Mouse (Mus musculus) MEL (cell line): Measurements from ENCODE around the gene Sertad1. TPM values are rescaled to one million over a fixed set of nuclear protein-coding genes. Genes with fewer than 3 reads are reported as not detected.

Experiments
- DNase-seq: peaks from one replicate; pipeline ENCODE4 v3.0.0; 2011; ENCODE audit warnings: low read depth, low spot score
- H3K27ac ChIP-seq: 2 replicates; pipeline ENCODE4 v1.5.1; 2012; ENCODE audit warnings: low read depth, mild to moderate bottlenecking, control low read depth, low read length, moderate library complexity; ENCODE audit not compliant: control insufficient read depth
- H3K27me3 ChIP-seq, 2 experiments: fragments of 150-350 bp in 1 of 2; sonication (generic) in 1 of 2; 2 replicates each; pipeline ENCODE4 v1.6.1; 2012; ENCODE audit warnings: low read length in 2 of 2, mild to moderate bottlenecking in 2 of 2, improper control_type of control experiment in 1 of 2, moderate library complexity in 1 of 2; ENCODE audit not compliant: insufficient read depth in 2 of 2, control insufficient read depth in 1 of 2
- H3K36me3 ChIP-seq, 2 experiments: 2 replicates each; pipeline ENCODE4 v1.6.1; 2012 to 2014; ENCODE audit warnings: low read length in 2 of 2, improper control_type of control experiment in 1 of 2, inconsistent platforms in 1 of 2, mild to moderate bottlenecking in 1 of 2; ENCODE audit not compliant: insufficient read depth in 2 of 2, control insufficient read depth in 1 of 2
- H3K4me1 ChIP-seq, 2 experiments: fragments of 150-350 bp in 1 of 2; sonication (generic) in 1 of 2; 2 replicates each; pipeline ENCODE4 v1.6.1; 2012; ENCODE audit warnings: low read length in 2 of 2, improper control_type of control experiment in 1 of 2, mild to moderate bottlenecking in 1 of 2; ENCODE audit not compliant: insufficient read depth in 2 of 2, control insufficient read depth in 1 of 2
- H3K4me3 ChIP-seq, 2 experiments: fragments of 150-350 bp in 1 of 2; sonication (generic) in 1 of 2; 2 replicates each; pipeline ENCODE4 v1.5.1; 2012; ENCODE audit warnings: low read depth in 2 of 2, low read length in 2 of 2, mild to moderate bottlenecking in 2 of 2, moderate library complexity in 2 of 2, control low read depth in 1 of 2, improper control_type of control experiment in 1 of 2; ENCODE audit not compliant: control insufficient read depth in 1 of 2, insufficient read depth in 1 of 2
- H3K79me2 ChIP-seq: 2 replicates; pipeline ENCODE4 v1.6.1; 2012; ENCODE audit warnings: mild to moderate bottlenecking, low read length, moderate library complexity; ENCODE audit not compliant: control insufficient read depth, poor library complexity, insufficient read depth
- H3K9ac ChIP-seq: 2 replicates; pipeline ENCODE4 v1.6.1; 2012; ENCODE audit warnings: low read depth, mild to moderate bottlenecking, control low read depth, low read length, moderate library complexity; ENCODE audit not compliant: control insufficient read depth, poor library complexity, severe bottlenecking
- H3K9me3 ChIP-seq: fragments of 150-350 bp; sonication (generic); replicated peaks from 2 replicates; pipeline ENCODE4 v1.6.1; 2012; ENCODE audit warnings: mild to moderate bottlenecking, low read length, improper control_type of control experiment, moderate library complexity; ENCODE audit not compliant: insufficient read depth
- BHLHE40 ChIP-seq: IDR thresholded peaks from 2 replicates; pipeline ENCODE4 v1.6.1; 2012; ENCODE audit warnings: low read depth, mild to moderate bottlenecking, inconsistent platforms, low read length, improper control_type of control experiment, borderline replicate concordance
- CHD1 ChIP-seq: IDR thresholded peaks from 2 replicates; pipeline ENCODE4 v1.6.1; 2012; ENCODE audit warnings: low read depth, mild to moderate bottlenecking, inconsistent platforms, low read length, improper control_type of control experiment
- CHD2 ChIP-seq: IDR thresholded peaks from 2 replicates; pipeline ENCODE4 v1.6.1; 2011; ENCODE audit warnings: low read length, improper control_type of control experiment
- E2F4 ChIP-seq: IDR thresholded peaks from 2 replicates; pipeline ENCODE4 v1.6.1; 2011; ENCODE audit warnings: low read depth, low read length, improper control_type of control experiment, borderline replicate concordance
- ELF1 ChIP-seq: IDR thresholded peaks from 2 replicates; pipeline ENCODE4 v1.6.1; 2014; ENCODE audit warnings: low read depth, mild to moderate bottlenecking, inconsistent platforms, low read length, improper control_type of control experiment, moderate library complexity
- EP300 ChIP-seq, 2 experiments: IDR thresholded peaks; 2 replicates each; pipeline ENCODE4 v1.6.1; 2011; ENCODE audit warnings: improper control_type of control experiment in 2 of 2, low read length in 2 of 2, low read depth in 1 of 2, mild to moderate bottlenecking in 1 of 2
- HCFC1 ChIP-seq: IDR thresholded peaks from 2 replicates; pipeline ENCODE4 v1.6.1; 2012; ENCODE audit warnings: low read depth, mild to moderate bottlenecking, inconsistent platforms, low read length, improper control_type of control experiment, moderate library complexity
- JUND ChIP-seq: IDR thresholded peaks from 2 replicates; pipeline ENCODE4 v1.6.1; 2011; ENCODE audit warnings: low read depth, mild to moderate bottlenecking, improper control_type of control experiment, low read length
- MAFK ChIP-seq: IDR thresholded peaks from 2 replicates; pipeline ENCODE4 v1.6.1; 2011; ENCODE audit warnings: low read depth, mild to moderate bottlenecking, low read length, improper control_type of control experiment, borderline replicate concordance
- MAZ ChIP-seq: IDR thresholded peaks from 2 replicates; pipeline ENCODE4 v1.6.1; 2012; ENCODE audit warnings: low read depth, mild to moderate bottlenecking, inconsistent platforms, low read length, improper control_type of control experiment
- MYB ChIP-seq: IDR thresholded peaks from 2 replicates; pipeline ENCODE4 v1.6.1; 2011; ENCODE audit warnings: mild to moderate bottlenecking, low read depth, low read length, improper control_type of control experiment
- NELFE ChIP-seq: IDR thresholded peaks from 2 replicates; pipeline ENCODE4 v1.6.1; 2011; ENCODE audit warnings: low read depth, low read length, improper control_type of control experiment
- POLR2A ChIP-seq, 2 experiments: IDR thresholded peaks; 2 replicates each; pipeline ENCODE4 v1.6.1; 2011 to 2012; ENCODE audit warnings: low read length in 2 of 2, mild to moderate bottlenecking in 2 of 2, control low read depth in 1 of 2, improper control_type of control experiment in 1 of 2, low read depth in 1 of 2, moderate library complexity in 1 of 2; ENCODE audit not compliant: control insufficient read depth in 1 of 2, insufficient read depth in 1 of 2, poor library complexity in 1 of 2
- POLR2AphosphoS2 ChIP-seq: IDR thresholded peaks from 2 replicates; pipeline ENCODE4 v1.6.1; 2011; ENCODE audit warnings: low read length, improper control_type of control experiment
- POLR2AphosphoS5 ChIP-seq: IDR thresholded peaks from 2 replicates; pipeline ENCODE4 v1.6.1; 2012; ENCODE audit warnings: low read depth, borderline replicate concordance, mild to moderate bottlenecking, inconsistent platforms, low read length, moderate library complexity, mixed read lengths
- RAD21 ChIP-seq: IDR thresholded peaks from 2 replicates; pipeline ENCODE4 v1.6.1; 2011; ENCODE audit warnings: mild to moderate bottlenecking, low read depth, low read length, improper control_type of control experiment
- RCOR1 ChIP-seq: IDR thresholded peaks from 2 replicates; pipeline ENCODE4 v1.6.1; 2012; ENCODE audit warnings: low read depth, mild to moderate bottlenecking, inconsistent platforms, low read length, improper control_type of control experiment
- SMC3 ChIP-seq: IDR thresholded peaks from 2 replicates; pipeline ENCODE4 v1.6.1; 2011; ENCODE audit warnings: low read depth, low read length, improper control_type of control experiment
- TAL1 ChIP-seq: IDR thresholded peaks from 2 replicates; pipeline ENCODE4 v1.6.1; 2012; ENCODE audit warnings: mild to moderate bottlenecking, inconsistent platforms, low read length, moderate library complexity, mixed read lengths
- TBP ChIP-seq: IDR thresholded peaks from 2 replicates; pipeline ENCODE4 v1.8.0; 2011; ENCODE audit warnings: low read depth, low read length, improper control_type of control experiment
- UBTF ChIP-seq: IDR thresholded peaks from 2 replicates; pipeline ENCODE4 v1.6.1; 2012; ENCODE audit warnings: low read depth, mild to moderate bottlenecking, inconsistent platforms, low read length, improper control_type of control experiment, moderate library complexity, borderline replicate concordance; ENCODE audit not compliant: insufficient read depth
- USF2 ChIP-seq, 2 experiments: IDR thresholded peaks; 2 replicates each; pipeline ENCODE4 v1.6.1; 2011 to 2012; ENCODE audit warnings: improper control_type of control experiment in 2 of 2, low read length in 2 of 2, borderline replicate concordance in 1 of 2, inconsistent platforms in 1 of 2, low read depth in 1 of 2, mild to moderate bottlenecking in 1 of 2; ENCODE audit not compliant: insufficient read depth in 1 of 2
- ZNF384 ChIP-seq: IDR thresholded peaks from 2 replicates; pipeline ENCODE4 v1.6.1; 2012; ENCODE audit warnings: low read depth, mild to moderate bottlenecking, inconsistent platforms, low read length, improper control_type of control experiment
- polyA plus RNA-seq, 2 experiments: library from polyadenylated mRNA; stranded (reverse) in 1 of 2; unstranded in 1 of 2; fragments of >175 nt in 1 of 2; fragments of >200 nt in 1 of 2; gene quantifications; 2 replicates each; pipeline versions ENCODE4 v1.2.1 to v1.2.4; 2012; ENCODE audit warnings: low replicate concordance in 2 of 2, low read depth in 1 of 2; ENCODE audit not compliant: insufficient read length in 2 of 2, insufficient read depth in 1 of 2, missing spikeins in 1 of 2
- total RNA-seq: library from RNA; depleted of rRNA; stranded (reverse); fragments of 300-350 nt; gene quantifications from 2 replicates; pipeline ENCODE4 v1.2.3, GENCODE M21; 2012

The Sertad1 gene
- total and polyA plus RNA-seq, 3 experiments: 9.9 to 10.6 TPM; not detected in 1

DNA sequence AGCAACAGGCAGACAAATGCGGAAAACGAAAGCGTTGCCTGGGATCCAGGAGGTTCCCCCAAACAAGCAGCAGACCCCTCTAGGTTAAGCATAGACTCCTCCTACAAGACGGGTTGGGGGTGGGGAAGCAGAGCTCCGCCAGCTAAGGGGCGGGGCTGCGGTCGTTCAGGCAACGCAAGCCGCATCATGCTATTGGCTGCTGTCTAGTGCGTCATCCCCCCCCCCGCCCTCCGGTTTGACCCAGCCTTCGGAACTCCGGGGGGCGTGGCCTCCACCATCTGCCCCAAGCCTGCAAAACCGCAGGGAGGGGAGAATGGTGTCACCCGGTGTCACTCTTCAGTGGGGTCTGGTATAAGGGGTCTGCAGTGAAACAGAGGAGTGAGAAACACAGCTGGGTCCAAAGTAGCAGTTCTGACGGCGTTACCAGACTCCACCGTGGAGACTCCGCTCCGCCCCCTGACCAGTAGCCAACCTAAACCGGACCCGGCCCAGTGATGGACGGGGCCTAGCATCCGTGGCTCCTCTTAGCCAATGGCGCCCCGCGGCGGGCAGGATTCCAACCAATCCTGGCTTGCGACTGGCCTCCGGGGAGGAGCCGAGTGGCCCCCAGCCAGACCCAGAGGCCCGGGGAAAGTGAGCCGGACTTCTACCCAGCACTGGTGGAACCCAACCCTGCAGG lies 13.4 kb upstream of the Sertad1 start, which contains the start of gene Sertad3 (continued):
- TF ChIP-seq HCFC1 (peak; percentile 67), BHLHE40 (no peak), SMC3 (no peak), USF2 (IDR thresholded peaks at IDR 0.05; ENCODE audit: borderline replicate concordance in 1 of 2, insufficient read depth in 1 of 2, low read depth in 1 of 2, low read length in 2 of 2) (no peak), E2F4 (peak; percentile 35; the same call in 1 of the 2 replicates), TBP (peak; percentile 70), ELF1 (0 out of 2 replicates have a peak, but pooled peaks have one; percentile 32), RCOR1 (no peak), RAD21 (no peak), TAL1 (no peak), ZNF384 (no peak), MYB (no peak), MAZ (peak; percentile 63; the same call in 1 of the 2 replicates), MAFK (no peak), EP300 (IDR thresholded peaks at IDR 0.05; ENCODE audit: low read depth in 1 of 2, low read length in 2 of 2) (peak in 1 of 2 experiments; percentile 20; a peak in 1 of 4 replicates), CHD2 (peak; percentile 52), POLR2AphosphoS2 (no peak), UBTF (no peak)

DNA sequence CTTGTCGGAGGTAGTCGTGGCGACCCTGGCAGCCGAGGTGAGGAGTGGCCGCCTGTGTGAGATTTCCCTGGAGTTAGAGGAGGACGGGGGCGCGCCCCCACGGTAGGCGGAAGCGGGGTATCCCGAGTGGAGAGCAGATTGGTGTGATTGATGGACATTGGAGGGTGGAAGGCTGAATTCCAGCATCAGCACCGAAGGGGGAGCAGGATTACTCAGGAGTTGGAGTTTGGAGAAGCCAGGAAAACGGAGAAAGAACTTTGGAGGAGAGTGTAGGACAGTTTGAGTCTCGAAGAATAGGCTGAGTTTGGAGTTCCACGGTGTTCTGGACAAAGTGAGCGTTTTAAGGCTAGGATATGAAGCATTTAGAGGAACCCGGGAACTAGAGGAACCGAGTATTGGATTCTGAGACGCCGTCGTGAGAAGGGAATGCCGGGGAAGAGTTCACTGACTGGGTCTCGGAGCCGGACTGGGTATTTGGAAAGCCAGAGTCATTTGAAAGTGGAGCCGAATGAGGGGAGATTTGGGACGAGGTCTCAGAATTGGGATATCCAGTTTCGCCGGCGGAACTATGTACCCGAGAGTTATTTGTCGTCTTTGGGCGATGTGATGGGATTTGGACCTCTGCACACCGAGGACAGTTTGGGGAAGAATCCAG lies 12.7 kb upstream of the Sertad1 start:
- no peaks in the 10 kb centered on the region for H3K27me3 ChIP-seq
- H3K27ac ChIP-seq: peak overlapping the region; percentile 64
- peaks cover 2 to 14% of the 10 kb centered on the region in 2 experiments; a peak in 3 of 4 replicates for H3K4me1 ChIP-seq
- DNase-seq: no peak
- H3K9ac ChIP-seq: peak overlapping the region; percentile 66
- H3K4me3 ChIP-seq: peak overlapping the region; percentile 75 to 97
- H3K79me2 ChIP-seq: no peaks in the 10 kb centered on the region; the same call in 1 of the 2 replicates
- TF ChIP-seq NELFE (peak; percentile 9), POLR2A (IDR thresholded peaks at IDR 0.05; ENCODE audit: control insufficient read depth in 1 of 2, insufficient read depth in 1 of 2, low read depth in 1 of 2, low read length in 2 of 2, poor library complexity in 1 of 2) (0 out of 4 replicates have a peak, but pooled peaks of 1 of the 2 experiments have one; percentile 49), POLR2AphosphoS5 (no peak), CHD1 (peak; percentile 68; the same call in 1 of the 2 replicates), JUND (no peak)
- peaks cover 0 to 10% of the 10 kb centered on the region in 2 experiments; a peak in 2 of 4 replicates for H3K36me3 ChIP-seq
- H3K9me3 ChIP-seq: no peaks in the 10 kb centered on the region
